Mouse (Mus musculus): ENCODE results near the gene Bicd2.

DNA sequence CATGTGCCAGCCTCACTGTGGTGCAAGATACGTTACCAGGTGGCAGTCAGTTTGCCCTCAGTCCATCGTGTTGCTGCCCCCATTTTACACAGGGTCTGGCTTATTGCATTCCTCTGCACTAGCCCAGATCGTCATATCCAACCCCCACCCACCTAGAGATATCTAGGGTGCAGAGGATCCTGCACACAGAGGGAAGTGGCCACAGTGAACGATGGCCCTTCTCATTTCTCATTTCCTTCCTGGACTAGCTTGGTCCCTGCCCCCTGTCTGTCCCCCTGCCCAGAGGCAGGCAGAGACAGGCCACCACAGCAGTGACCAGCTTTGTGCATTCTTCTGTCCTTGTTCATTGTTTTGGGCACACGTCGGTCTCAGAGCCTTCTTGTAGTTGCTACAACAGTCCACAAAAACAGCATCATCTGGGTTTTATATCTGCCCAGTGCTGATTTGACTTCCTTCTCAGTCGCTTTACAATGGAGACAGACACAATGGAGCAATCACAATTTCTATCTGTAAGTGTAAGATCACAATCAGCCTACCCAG lies 34.5 kb upstream of the Bicd2 start:
- no peak for TF ChIP-seq CHD2 (IDR thresholded peaks at IDR 0.05; ENCODE audit: low read depth, low read length)
- no peak for TF ChIP-seq HCFC1 (IDR thresholded peaks at IDR 0.05; ENCODE audit: borderline replicate concordance, insufficient read depth, low read length)
